Mouse (Mus musculus): ENCODE measurements around the gene Mnt.

Gene Mnt

GRCm38 (mm10) chr11:74845784-74846183, 15.1 kb downstream of the Mnt start:
- DNase-seq (ENCODE audit: low spot score in 2 of 2), result no peak

DNA sequence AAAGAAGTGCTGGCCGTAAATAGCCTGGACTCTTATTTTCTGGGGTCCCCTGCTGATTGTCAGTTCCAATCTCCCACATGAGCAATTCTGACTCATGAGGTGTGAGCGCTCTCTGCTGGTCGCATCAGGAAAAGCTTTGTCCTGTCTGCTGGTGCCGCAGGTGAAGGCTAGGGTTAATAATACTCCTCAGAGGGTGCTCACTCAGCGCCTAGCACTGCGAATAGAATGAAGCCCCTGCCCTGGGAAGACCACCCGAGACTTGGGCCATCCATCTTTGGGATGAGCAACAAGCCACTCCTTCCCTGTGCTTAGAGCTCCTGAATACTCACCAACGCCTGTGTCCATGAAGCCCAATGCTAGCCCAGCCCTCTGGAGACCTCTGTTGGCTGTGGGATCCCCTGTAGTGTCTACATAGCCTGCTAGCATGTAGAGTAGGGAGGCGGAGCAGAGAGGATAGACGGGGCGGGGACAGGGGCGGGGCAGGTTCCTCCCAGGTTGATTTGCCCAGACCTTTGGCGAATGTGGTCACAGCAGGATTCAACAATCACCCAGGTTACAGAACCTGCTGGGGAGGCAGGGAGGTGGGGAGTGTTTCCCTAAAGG, 17.3 kb downstream of the Mnt start:
- peak; percentile 70 to 82 for DNase-seq (ENCODE audit: low spot score in 2 of 2)

GRCm38 (mm10) chr11:74850998-74851661, 20.4 kb downstream of the Mnt start:
- DNase-seq (ENCODE audit: low spot score in 2 of 2), result no peak

DNA sequence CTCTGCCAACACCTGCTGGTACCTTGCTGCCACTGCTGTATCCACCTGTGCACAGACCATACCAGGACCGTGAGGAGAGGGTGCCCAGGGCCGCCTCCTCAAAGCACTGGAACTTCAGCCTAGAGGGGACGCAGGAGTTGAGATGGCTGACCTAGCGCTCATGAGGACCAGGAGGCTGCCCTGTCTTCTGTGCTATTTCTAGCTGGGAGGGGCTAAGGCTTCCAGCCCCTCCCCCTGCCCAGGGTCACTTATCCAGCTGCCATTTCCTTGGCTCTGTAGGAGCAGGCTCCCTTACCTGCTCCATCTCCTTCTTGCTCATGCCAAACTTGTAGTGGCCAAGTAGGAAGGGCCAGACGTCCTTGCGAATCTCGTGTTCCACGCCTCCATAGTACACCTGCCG, 27.0 kb downstream of the Mnt start:
- DNase-seq (ENCODE audit: low spot score in 2 of 2), result no peak

DNA sequence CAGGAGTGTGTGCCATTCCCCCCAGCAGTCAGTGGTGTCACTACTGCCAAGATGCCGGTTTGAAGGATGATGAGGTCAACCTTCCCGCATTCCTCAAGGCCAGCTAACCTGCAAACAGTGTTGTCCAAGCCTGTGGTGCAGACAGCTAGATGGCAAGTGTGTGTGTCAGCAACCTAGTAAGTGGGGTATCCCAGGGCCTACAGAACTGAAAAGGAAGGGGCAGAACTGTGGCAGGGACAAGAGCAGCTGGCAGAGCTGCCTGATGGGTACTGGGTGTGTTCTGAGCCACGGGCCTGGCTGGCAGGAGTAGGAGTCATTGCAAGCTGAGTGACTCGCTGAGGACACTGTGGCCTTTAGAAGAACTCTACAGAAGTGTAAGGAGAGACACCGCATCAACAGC, 31.4 kb downstream of the Mnt start:
- no peak for DNase-seq (ENCODE audit: low spot score in 2 of 2)

- DNase-seq (ENCODE audit: low spot score in 2 of 2), result no peak
Measured at GRCm38 (mm10) chr11:74863471-74863870, 32.8 kb downstream of the Mnt start.

GRCm38 (mm10) chr11:74864421-74864820, 33.7 kb downstream of the Mnt start:
- no peak for DNase-seq (ENCODE audit: low spot score in 2 of 2)

GRCm38 (mm10) chr11:74865252-74865651, 34.5 kb downstream of the Mnt start:
- no peak for DNase-seq (ENCODE audit: low spot score in 2 of 2)

- no peak for DNase-seq (ENCODE audit: low spot score in 2 of 2)
Measured at GRCm38 (mm10) chr11:74866640-74867039, 35.9 kb downstream of the Mnt start.

DNA sequence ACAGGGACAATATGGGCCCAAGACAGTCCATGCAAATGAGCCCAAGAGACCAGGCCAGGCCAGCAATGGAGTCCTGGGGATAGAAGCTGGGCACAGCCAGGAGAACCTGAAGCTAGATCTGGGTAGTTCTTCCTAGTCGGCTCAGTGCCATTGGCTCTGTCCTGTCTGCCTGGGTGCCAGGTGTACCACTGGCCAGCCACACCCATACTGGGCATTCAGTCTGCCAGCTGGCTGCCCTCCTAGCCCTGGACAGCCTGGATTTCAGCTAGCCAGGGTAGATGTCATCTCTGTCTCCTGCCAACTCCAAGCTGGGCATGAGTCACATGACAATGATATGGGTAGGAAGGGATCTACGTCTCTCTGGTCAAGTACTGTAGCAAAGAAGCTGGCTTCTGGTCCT, 36.5 kb downstream of the Mnt start:
- no peak for DNase-seq (ENCODE audit: low spot score in 2 of 2)

DNA sequence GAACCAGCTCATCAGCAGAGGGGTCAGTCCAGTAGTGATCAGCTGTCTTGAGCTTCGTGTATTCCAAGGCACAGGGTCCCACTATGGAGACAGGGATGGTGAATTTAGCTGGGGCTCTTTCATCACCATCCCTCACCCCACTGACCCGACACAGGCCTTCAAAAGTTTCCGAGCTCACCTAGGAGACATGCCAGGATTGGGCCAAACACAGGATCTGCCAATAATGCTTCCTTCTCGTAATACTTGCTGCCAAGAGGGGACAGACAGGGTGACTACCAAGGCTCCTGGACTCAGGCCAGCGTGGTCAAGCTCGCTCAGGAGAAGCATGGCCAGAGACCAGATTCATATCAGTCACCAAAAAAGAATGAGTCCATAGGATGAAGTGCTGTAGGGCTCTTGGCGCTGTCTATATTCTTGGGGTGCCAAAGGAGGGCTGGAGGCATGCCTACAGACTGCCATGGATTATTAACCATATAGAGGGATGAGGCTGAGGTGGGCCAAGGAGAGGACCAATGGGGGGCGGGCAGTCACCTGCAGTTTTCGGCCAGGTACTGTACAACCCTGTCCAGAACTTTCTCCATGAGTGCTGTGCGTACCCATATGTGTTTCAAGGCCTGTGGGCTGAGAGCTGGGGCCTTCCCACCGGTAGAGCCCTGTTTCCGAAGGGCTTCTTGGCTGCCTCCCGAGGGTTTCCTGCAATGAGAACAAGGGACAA, 37.5 kb downstream of the Mnt start:
- no peak for DNase-seq (ENCODE audit: low spot score in 2 of 2)

DNA sequence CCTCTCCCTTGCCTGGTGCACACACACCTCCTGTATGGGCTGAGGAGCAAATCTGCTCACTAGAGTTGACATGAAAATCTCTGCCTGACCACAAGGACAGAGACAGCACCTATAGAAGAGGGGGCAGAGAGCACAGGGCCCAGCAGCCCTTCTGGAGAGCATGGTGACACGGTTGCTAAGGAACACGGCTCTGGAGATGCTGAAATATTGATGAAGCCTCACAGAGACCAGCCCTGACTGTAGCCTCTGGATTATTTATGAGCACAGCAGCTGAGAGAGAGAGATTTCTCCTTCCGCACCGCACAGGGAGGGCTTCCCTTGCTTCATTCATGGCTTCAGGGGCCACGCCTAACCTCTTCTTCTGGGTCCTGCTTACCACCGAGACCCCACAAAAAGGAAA, 38.9 kb downstream of the Mnt start:
- no peak for DNase-seq (ENCODE audit: low spot score in 2 of 2)

DNA sequence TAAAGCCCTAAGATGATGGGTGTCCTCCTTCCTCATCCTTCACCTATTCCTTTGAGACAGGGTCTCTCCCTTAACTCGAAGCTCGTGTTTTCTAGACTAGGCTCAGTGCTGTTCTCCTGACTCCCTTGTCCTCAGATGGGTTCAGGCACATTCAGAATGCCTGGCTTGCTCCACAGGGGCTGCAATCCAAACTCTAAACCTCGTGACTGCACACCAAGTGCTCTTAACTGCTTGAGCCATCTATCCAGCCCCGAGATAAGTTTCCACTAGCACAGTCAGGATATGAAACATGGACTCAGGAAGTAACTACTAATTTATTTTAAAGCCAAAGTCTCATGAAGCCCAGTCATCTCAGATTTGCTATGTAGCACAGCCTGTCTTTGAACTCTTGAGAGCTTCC, 39.8 kb downstream of the Mnt start:
- DNase-seq (ENCODE audit: low spot score in 2 of 2), result no peak

DNA sequence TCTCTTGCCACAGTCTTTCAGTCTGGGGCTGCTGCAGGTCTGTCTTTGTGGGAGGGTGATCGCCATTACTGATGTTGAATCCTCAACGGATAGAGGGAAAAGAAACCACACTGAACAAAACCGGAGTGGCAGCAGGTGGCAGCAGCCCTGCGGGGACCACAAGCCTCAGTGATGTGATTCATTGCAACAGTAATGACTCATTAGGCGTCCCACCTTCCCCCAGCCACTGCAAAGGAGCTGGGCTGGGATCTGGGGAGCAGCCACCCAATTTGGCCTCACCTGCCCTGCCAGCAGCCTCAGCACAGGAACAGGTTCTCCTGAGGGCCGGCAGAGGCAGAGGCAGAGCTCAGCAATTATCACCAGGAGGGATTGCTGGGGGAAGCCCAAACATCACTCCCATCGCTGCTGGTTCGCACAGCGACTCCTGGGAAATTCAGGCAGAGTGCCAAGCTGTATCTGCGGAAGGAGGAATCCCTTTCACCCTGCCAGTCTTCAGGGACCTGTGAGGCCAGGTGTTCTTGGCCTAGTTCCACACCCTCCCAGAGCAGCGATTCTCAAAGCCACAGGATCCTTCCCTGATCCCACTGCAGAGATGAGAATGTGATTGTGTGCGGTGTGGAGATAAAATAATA, 40.4 kb downstream of the Mnt start:
- DNase-seq (ENCODE audit: low spot score in 2 of 2), result no peak

GRCm38 (mm10) chr11:74874630-74875029, 43.9 kb downstream of the Mnt start:
- no peak for DNase-seq (ENCODE audit: low spot score in 2 of 2)

DNA sequence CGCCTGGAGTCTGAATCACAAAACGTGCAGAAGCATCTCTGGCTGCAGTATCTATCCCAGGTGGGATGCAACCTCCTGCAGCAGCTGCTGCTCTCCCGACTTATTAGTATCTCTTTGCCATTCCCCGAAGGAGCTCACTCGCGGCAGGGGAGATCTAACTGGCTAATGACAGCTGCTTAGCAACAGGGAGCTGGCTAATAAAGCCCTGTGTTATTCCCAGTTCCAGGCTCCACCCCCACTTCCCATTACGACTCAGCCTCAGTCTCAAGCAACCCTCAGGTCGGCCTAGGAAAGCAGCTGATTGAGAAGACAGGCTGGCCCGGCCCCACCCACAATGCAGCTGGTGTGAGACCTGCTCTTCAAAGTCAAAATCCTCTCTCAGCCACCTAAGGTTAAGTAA, 46.1 kb downstream of the Mnt start:
- DNase-seq (ENCODE audit: low spot score in 2 of 2), result no peak

- no peak for DNase-seq (ENCODE audit: low spot score in 2 of 2)
Measured at GRCm38 (mm10) chr11:74880999-74881398, 50.3 kb downstream of the Mnt start.

DNA sequence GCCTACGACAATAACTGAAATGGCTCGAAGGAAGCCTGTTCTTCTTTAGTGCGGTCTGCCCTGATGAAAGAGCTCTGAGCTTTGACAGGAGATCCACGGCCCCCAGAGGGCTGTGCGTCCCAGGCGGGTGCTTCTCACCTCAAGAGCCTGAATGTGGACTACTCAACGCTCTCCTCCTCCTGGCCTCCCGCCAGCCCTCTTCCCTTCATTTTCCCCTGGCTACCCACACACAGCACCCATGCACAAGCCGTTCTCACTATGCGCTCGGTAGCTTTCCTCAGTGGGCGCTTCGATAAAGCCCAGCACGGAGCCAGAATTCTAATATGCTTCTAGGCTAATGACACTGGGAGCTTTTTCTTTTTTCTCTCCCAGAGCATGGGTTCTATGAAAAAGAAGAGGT, 51.3 kb downstream of the Mnt start:
- DNase-seq (ENCODE audit: low spot score in 2 of 2), result no peak

DNA sequence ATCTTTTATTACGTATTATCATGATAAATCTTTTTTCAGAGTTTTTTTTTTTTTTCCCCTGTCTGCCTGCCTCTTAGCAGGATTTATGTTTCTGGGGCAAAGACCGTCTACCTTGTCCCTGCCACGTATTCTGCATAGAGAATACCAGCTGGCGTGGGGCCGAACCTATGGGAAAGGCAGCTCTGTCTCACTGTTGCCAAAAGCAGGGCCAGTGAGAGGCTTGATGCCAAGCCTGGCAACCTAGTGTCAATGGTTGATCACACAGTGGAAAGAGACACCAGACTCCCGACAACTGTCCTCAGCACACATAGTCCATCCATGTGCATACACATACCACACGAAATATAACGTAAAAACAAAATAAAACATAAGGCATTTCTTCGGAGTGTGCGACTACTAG, 52.4 kb downstream of the Mnt start:
- no peak for DNase-seq (ENCODE audit: low spot score in 2 of 2)

GRCm38 (mm10) chr11:74894619-74895018, 63.9 kb downstream of the Mnt start:
- no peak for DNase-seq (ENCODE audit: low spot score in 2 of 2)

Data from natural killer cell, adult 2 months (primary cell).